Mouse (Mus musculus) G1E (cell line): ENCODE measurements around the gene Olfr530.

ENCODE experiments used
- CTCF ChIP-seq: IDR thresholded peaks from 2 replicates; pipeline ENCODE4 v1.5.1; 2012; ENCODE audit warnings: low read depth, low read length, inconsistent platforms, mixed read lengths
- GATA1 ChIP-seq: IDR thresholded peaks from 2 replicates; pipeline ENCODE4 v1.6.1; 2012; ENCODE audit warnings: borderline replicate concordance, low read length, inconsistent platforms, mixed read lengths
- POLR2AphosphoS5 ChIP-seq: IDR thresholded peaks from 2 replicates; pipeline ENCODE4 v1.6.1; 2012; ENCODE audit warnings: low read depth, low read length, inconsistent platforms; ENCODE audit not compliant: insufficient replicate concordance
- TAL1 ChIP-seq: conservative IDR thresholded peaks from 2 replicates; pipeline ENCODE4 v1.6.1; 2012; ENCODE audit warnings: low read depth, low read length, inconsistent platforms, mixed read lengths

GRCm38 (mm10) chr7:140402818-140403217 is 26.7 kb upstream of the Olfr530 start, which contains the start of gene Olfr531:
- TF ChIP-seq CTCF = no peak
- TF ChIP-seq GATA1 = no peak
- TF ChIP-seq TAL1 = no peak
- no peak for TF ChIP-seq POLR2AphosphoS5
